Mouse (Mus musculus): ENCODE results near the gene Gmds. TPM values are rescaled to one million over a fixed set of nuclear protein-coding genes. Genes with fewer than 3 reads are reported as not detected.

Gmds gene
- polyA plus RNA-seq, 1 experiment from 2014 or later, result 24.7 TPM

DNA sequence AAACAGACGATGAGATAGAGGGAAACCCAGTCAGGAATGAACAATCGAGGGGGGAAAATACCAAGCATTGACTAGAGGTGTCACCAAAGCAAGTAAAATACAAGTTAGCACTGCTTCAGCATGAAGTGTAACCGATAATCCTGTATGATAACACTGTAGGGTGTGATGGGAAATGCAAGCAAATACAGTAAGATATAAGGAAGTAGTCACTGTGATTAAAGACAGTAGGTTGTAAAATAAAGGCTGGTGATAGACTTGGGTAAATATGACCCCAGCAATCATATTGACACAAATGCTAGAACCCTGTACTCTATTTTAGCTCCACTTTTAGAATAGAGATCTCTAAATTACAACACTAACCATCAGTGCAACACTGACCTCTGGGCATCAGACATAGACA lies 21.2 kb downstream of the Gmds start:
- no peaks in the 10 kb centered on the region for H3K9me3 ChIP-seq
- no peak overlapping the region for H3K4me3 ChIP-seq
- no peak overlapping the region for H3K9ac ChIP-seq
- no peaks in the 10 kb centered on the region for H3K4me1 ChIP-seq
- H3K27me3 ChIP-seq (replicated peaks), result no peaks in the 10 kb centered on the region
- no peaks in the 10 kb centered on the region for H3K36me3 ChIP-seq
- 65% methylated on average over 3 of the region's 3 CpGs for WGBS
- no peak overlapping the region for H3K4me2 ChIP-seq
- no peak overlapping the region for H3K27ac ChIP-seq (replicated peaks)
- no peak for ATAC-seq (ENCODE audit: extremely low read depth, insufficient number of reproducible peaks, low FRiP score, low TSS enrichment)

DNA sequence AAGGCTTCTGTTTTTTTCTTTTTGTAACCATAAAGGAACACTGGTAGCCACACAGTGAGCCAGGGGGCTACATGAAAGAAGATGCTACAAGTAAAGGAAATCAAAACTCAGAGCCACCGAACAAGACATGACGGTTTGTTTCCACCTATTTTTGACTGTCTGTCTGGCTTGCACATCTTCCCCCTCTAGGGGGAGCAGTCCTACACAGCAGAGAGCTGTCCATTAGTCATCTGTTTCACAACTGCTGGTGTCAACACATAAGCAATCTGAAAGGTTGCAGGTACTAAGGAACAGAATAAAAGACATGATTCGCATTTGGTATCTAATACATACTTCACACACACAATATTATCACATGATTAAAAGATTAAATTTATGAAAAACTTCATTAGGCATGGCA lies 25.9 kb downstream of the Gmds start:
- 54% methylated on average over 3 of the region's 3 CpGs for WGBS
- H3K36me3 ChIP-seq, result no peaks in the 10 kb centered on the region
- no peaks in the 10 kb centered on the region for H3K27me3 ChIP-seq (replicated peaks)
- no peak for ATAC-seq (ENCODE audit: extremely low read depth, insufficient number of reproducible peaks, low FRiP score, low TSS enrichment)
- no peak overlapping the region for H3K27ac ChIP-seq (replicated peaks)
- H3K9ac ChIP-seq, result no peak overlapping the region
- H3K9me3 ChIP-seq, result no peaks in the 10 kb centered on the region
- no peak overlapping the region for H3K4me3 ChIP-seq
- no peak overlapping the region for H3K4me2 ChIP-seq
- no peaks in the 10 kb centered on the region for H3K4me1 ChIP-seq

DNA sequence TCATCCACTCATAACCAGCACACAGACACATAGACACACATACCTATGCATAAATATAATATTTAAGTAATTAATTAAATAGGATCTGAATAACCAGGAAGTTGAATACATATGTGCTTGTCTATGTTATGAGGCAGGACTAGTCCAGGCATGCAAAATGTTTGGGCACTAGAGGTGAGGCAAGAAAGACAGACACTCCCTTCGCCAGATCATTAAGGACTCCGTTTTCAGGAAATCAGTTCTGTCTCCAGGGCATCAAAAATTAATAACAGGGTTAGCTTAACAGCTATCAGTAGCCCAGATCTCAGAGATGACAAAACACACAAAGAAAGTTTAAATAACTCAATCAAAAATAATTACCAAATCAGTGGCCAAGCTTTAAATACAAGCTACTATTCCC lies 27.1 kb downstream of the Gmds start:
- H3K4me1 ChIP-seq, result no peaks in the 10 kb centered on the region
- 79% methylated on average over 2 of the region's 2 CpGs for WGBS
- no peak overlapping the region for H3K9ac ChIP-seq
- no peak overlapping the region for H3K4me3 ChIP-seq
- ATAC-seq (ENCODE audit: extremely low read depth, insufficient number of reproducible peaks, low FRiP score, low TSS enrichment), result no peak
- H3K27me3 ChIP-seq (replicated peaks), result no peaks in the 10 kb centered on the region
- no peak overlapping the region for H3K27ac ChIP-seq (replicated peaks)
- H3K4me2 ChIP-seq, result no peak overlapping the region
- H3K36me3 ChIP-seq, result no peaks in the 10 kb centered on the region
- no peaks in the 10 kb centered on the region for H3K9me3 ChIP-seq

DNA sequence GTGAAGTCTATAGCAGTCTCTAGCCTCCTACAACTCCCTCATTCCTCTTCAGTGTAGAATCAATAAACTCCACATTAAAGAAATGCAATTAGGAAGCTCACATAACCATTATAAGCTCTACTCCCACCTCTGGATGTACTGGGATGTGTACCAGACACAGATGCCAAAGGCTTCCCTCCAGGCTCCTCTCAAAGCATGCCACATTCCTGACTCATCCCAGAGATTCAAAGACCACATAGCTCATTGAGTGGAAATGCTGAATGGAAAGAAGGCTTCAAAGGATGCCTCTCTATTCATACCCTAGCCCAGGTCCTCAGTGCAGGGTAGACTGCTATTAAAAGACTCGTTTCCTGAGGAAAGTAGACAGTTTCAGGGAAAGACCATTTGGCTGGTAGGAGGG lies 40.1 kb downstream of the Gmds start:
- Histone ChIP-seq H3K4me1 (peaks cover 5% of the 10 kb centered on the region), H3K9ac (no peak overlapping the region), H3K27me3 (replicated peaks) (no peaks in the 10 kb centered on the region), H3K9me3 (no peaks in the 10 kb centered on the region), H3K27ac (replicated peaks) (no peak overlapping the region), H3K4me2 (no peak overlapping the region), H3K4me3 (no peak overlapping the region), H3K36me3 (no peaks in the 10 kb centered on the region)
- no peak for ATAC-seq (ENCODE audit: extremely low read depth, insufficient number of reproducible peaks, low FRiP score, low TSS enrichment)
- WGBS, result 17% methylated on average over 1 of the region's 1 CpGs

DNA sequence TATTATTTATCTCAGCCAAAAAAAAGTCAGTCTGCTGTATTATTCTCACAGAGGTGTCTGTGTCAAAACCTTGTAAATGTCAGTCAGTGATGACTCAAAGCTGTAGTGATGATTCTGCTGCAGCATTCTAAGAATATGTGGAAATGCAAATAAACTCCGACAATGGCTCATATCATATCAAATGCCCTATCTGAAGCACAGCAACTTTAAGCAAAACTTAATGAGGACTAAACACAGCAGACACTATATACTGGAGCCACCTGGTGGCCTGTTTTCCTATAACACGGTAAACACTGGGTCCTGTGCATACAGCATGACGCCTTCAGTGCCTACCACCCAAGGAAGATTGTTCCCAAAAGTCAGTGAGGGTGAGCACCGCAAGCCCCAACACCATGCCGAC lies 41.1 kb downstream of the Gmds start:
- ATAC-seq (ENCODE audit: extremely low read depth, insufficient number of reproducible peaks, low FRiP score, low TSS enrichment), result no peak
- no peaks in the 10 kb centered on the region for H3K27me3 ChIP-seq (replicated peaks)
- no peak overlapping the region for H3K4me2 ChIP-seq
- H3K9ac ChIP-seq, result no peak overlapping the region
- no peak overlapping the region for H3K27ac ChIP-seq (replicated peaks)
- no peak overlapping the region for H3K4me3 ChIP-seq
- no peaks in the 10 kb centered on the region for H3K9me3 ChIP-seq
- 37% methylated on average over 5 of the region's 5 CpGs for WGBS
- H3K36me3 ChIP-seq, result no peaks in the 10 kb centered on the region
- peaks cover 5% of the 10 kb centered on the region for H3K4me1 ChIP-seq

DNA sequence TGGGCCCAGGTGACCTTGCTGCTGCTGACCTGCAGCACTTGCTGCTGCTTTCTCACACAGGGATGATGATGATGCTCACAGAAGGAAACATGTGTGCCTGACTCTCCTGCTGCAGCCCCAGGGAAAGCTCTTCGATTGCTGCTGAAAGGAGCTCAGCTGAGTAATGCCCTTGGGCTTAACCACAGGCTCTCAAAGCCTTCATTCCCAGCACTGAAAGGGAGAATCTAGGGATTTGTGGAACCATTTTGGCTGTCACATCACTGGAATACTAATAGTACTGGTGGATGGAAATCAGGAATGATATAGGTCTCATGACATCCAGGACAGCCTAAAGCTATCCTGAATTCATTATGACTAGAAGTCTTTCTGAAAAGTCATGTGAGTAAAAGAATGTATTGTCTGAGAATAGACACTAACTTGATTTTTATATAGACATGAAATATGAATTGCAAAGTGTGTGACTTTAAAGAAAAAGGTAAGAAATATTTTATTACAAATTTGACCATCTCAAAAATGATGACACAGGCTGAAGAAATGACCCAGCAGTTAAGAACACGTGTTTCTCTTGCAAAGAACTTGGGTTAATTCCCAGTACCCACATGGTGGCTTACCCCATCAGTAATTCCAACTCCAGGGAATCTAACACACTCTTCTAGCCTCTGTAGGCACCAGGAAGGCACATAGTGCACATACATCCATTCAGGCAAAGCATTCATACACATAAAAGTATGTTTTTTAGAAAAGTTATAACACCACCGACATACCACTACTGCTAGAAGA lies 43.9 kb downstream of the Gmds start:
- H3K27me3 ChIP-seq (replicated peaks), result no peaks in the 10 kb centered on the region
- no peak overlapping the region for H3K27ac ChIP-seq (replicated peaks)
- WGBS, result 61% methylated on average over 3 of the region's 3 CpGs
- no peak overlapping the region for H3K4me3 ChIP-seq
- no peaks in the 10 kb centered on the region for H3K9me3 ChIP-seq
- H3K36me3 ChIP-seq, result no peaks in the 10 kb centered on the region
- no peak overlapping the region for H3K9ac ChIP-seq
- ATAC-seq (ENCODE audit: extremely low read depth, insufficient number of reproducible peaks, low FRiP score, low TSS enrichment), result no peak
- H3K4me2 ChIP-seq, result no peak overlapping the region
- H3K4me1 ChIP-seq, result peaks cover 5% of the 10 kb centered on the region

DNA sequence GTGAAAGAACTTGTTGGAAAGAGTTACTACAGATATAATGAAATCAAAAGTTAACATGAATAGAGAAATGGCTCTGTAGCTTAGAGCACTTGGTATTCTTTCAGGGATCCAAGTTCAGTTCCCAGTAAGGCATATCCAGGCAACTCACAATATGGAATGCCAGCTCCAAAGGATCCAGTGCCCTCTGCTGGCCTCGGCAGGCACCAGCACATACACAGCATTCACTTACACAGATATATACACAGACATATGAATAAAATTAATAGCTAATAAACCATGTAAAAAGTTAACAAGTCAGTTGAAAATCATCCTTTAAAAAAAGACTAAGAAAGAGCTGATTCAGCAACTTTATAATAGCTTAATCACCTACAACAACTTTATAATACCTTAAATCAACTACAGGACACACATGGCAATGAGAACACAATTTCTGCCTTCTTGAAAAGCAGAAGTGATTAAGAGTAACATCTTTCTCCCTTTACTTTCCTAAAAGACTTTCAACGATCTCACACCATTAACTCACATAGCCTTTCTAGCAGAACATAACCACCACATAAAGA lies 65.5 kb downstream of the Gmds start:
- H3K36me3 ChIP-seq, result no peaks in the 10 kb centered on the region
- WGBS, result 86% methylated on average over 2 of the region's 2 CpGs

DNA sequence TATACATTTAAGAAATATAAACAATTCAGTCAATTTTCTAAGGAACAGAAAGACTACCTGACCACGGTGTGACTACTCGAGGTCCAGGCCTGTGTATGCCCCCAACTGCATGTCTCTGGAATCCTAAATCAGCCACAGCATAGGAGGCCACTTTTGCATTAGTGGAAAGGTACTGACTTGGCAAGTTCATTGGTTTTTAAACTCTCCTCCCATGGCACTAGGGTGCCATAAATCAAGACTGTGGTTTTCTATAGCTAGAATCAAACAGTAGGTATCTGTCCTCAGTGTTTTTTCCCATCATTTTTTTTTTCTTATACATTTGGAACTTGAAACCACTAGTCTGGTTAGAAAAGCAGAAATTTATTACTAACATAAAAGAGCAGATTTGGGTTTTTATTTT lies 68.8 kb downstream of the Gmds start:
- H3K4me1 ChIP-seq, result peaks cover 16% of the 10 kb centered on the region
- H3K27ac ChIP-seq (replicated peaks), result no peak overlapping the region
- no peak for ATAC-seq (ENCODE audit: extremely low read depth, insufficient number of reproducible peaks, low FRiP score, low TSS enrichment)
- no peak overlapping the region for H3K4me2 ChIP-seq
- no peak overlapping the region for H3K9ac ChIP-seq
- no peaks in the 10 kb centered on the region for H3K9me3 ChIP-seq
- no peaks in the 10 kb centered on the region for H3K27me3 ChIP-seq (replicated peaks)
- H3K36me3 ChIP-seq, result no peaks in the 10 kb centered on the region
- WGBS, result 74% methylated on average over 2 of the region's 2 CpGs
- no peak overlapping the region for H3K4me3 ChIP-seq

More for the DNA sequence above, 65.5 kb downstream of the Gmds start:
- Histone ChIP-seq H3K4me3 (no peak overlapping the region), H3K4me1 (0 out of 2 replicates have a peak, but pooled peaks cover 4% of the 10 kb centered on the region), H3K9me3 (no peaks in the 10 kb centered on the region), H3K27me3 (replicated peaks) (no peaks in the 10 kb centered on the region), H3K9ac (no peak overlapping the region), H3K27ac (replicated peaks) (no peak overlapping the region), H3K4me2 (no peak overlapping the region)
- no peak for ATAC-seq (ENCODE audit: extremely low read depth, insufficient number of reproducible peaks, low FRiP score, low TSS enrichment)

DNA sequence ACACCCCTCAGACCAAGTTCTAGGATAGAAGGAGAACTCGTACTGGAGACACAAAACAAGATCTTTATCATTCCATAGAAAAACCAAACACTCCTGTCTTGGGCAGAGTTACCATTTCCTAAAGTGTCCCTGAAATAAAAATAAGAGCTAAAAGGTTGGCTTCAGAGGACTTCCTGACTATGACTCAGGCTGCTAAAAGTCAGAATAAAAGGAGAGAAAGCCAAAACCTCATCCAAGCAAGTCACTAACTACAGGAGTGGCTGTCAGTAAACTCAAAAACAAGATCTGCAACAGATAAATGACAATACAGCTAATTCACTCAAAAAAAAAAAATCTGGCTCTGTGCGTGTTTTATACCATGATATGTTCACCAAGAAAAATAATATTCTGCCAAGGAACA lies 69.3 kb downstream of the Gmds start:
- Histone ChIP-seq H3K4me1 (peaks cover 16% of the 10 kb centered on the region), H3K9ac (no peak overlapping the region), H3K27me3 (replicated peaks) (no peaks in the 10 kb centered on the region), H3K9me3 (no peaks in the 10 kb centered on the region), H3K4me2 (no peak overlapping the region), H3K4me3 (no peak overlapping the region), H3K36me3 (no peaks in the 10 kb centered on the region), H3K27ac (replicated peaks) (no peak overlapping the region)
- ATAC-seq (ENCODE audit: extremely low read depth, insufficient number of reproducible peaks, low FRiP score, low TSS enrichment), result no peak
- WGBS, result 65% methylated on average over 2 of the region's 2 CpGs

DNA sequence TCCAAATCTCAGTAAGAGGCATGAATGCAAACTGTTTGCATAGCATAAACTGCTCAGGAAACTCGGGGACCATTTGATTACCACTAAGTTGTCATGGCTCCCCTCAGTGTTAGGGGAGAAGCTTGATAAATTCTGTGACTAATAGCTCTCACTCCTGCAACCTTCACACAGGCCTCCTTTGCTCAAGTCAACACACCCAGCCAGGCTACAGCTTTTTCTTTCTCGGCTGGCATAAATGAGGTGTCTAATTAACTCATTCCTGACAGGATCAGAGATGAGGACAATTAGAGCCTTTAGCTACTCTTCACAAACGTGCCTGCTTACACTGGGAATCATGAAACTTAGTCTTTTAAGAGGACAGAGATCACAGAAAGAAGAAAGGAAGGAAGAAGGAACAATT lies 70.3 kb downstream of the Gmds start:
- 24% methylated on average over 3 of the region's 3 CpGs for whole genome bisulfite sequencing
- H3K9ac ChIP-seq, result no peak overlapping the region
- peaks cover 16% of the 10 kb centered on the region for H3K4me1 ChIP-seq
- H3K4me3 ChIP-seq, result no peak overlapping the region
- ATAC-seq (ENCODE audit: extremely low read depth, insufficient number of reproducible peaks, low FRiP score, low TSS enrichment), result no peak
- H3K9me3 ChIP-seq, result no peaks in the 10 kb centered on the region
- no peak overlapping the region for H3K4me2 ChIP-seq
- H3K27me3 ChIP-seq (replicated peaks), result no peaks in the 10 kb centered on the region
- no peak overlapping the region for H3K27ac ChIP-seq (replicated peaks)
- H3K36me3 ChIP-seq, result no peaks in the 10 kb centered on the region

DNA sequence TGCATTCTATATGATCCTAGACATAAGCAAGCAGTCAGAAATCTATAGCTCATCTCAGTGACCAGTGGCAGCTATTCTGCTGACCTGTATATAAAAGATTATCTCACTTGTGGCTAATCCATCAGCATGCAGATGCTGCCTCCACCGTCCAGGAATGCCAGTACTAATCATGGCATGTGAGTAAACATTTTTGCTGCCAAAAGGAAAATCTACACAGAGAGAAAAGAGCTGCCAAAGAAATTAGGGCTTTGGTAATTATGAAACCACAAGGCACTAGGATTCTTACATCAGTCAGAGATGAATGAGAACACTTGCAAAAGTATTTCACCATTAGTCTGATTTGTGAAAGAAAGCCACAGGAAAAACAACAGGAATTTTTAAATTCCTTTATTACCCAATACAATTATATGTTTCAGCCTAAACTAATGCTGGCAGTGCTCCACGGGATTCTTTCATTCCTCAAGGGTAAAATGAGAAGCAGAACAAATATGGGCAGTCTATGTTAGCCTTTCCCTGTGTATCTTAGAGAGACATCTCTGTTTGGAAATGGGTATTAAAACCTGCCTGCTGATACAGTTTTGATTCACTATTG lies 71.3 kb downstream of the Gmds start:
- H3K36me3 ChIP-seq, result no peaks in the 10 kb centered on the region
- no peak overlapping the region for H3K4me3 ChIP-seq
- H3K27ac ChIP-seq (replicated peaks), result no peak overlapping the region
- no peak overlapping the region for H3K9ac ChIP-seq
- H3K27me3 ChIP-seq (replicated peaks), result no peaks in the 10 kb centered on the region
- WGBS, result 33% methylated on average over 2 of the region's 2 CpGs
- no peaks in the 10 kb centered on the region for H3K9me3 ChIP-seq
- no peak for ATAC-seq (ENCODE audit: extremely low read depth, insufficient number of reproducible peaks, low FRiP score, low TSS enrichment)
- no peak overlapping the region for H3K4me2 ChIP-seq
- peaks cover 16% of the 10 kb centered on the region for H3K4me1 ChIP-seq

DNA sequence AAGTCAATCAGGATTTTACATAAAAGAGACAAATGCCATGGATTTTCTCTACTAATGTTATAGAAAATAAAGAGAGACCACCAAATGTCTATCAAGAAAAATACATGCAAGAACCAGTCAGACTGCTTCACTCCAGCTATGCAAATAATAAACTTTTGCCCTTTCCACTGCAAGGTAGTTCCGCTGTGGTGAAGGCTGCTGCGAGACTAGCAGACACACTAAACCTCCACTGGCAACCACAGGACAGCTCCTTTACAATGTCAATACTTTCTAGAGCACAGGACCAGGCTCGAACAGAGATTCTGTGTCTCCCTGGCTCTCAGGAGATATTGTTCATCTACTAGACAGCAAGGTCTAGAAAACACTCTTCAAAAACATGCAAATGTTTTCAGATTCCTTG lies 71.8 kb downstream of the Gmds start:
- H3K36me3 ChIP-seq, result no peaks in the 10 kb centered on the region
- 36% methylated on average over 3 of the region's 3 CpGs for WGBS
- no peak for ATAC-seq (ENCODE audit: extremely low read depth, insufficient number of reproducible peaks, low FRiP score, low TSS enrichment)

More for the DNA sequence above, 71.8 kb downstream of the Gmds start:
- Histone ChIP-seq H3K27me3 (replicated peaks) (no peaks in the 10 kb centered on the region), H3K4me2 (no peak overlapping the region), H3K9ac (no peak overlapping the region), H3K4me3 (no peak overlapping the region), H3K9me3 (no peaks in the 10 kb centered on the region), H3K4me1 (peaks cover 16% of the 10 kb centered on the region), H3K27ac (replicated peaks) (no peak overlapping the region)
